Mouse (Mus musculus) erythroblast, embryonic 14.5 days (primary cell): Measurements from ENCODE around the gene Gm26566. TPM values are rescaled to one million over a fixed set of nuclear protein-coding genes. Genes with fewer than 3 reads are reported as not detected.

Experiments used
- H3K27me3 ChIP-seq: 2 replicates; pipeline ENCODE4 v1.6.1; 2012; ENCODE audit warnings: inconsistent platforms; ENCODE audit not compliant: control insufficient read depth
- H3K36me3 ChIP-seq: 2 replicates; pipeline ENCODE4 v1.6.1; 2012; ENCODE audit warnings: mild to moderate bottlenecking, inconsistent platforms; ENCODE audit not compliant: control insufficient read depth
- H3K4me1 ChIP-seq: 2 replicates; pipeline ENCODE4 v1.6.1; 2012; ENCODE audit warnings: inconsistent platforms; ENCODE audit not compliant: control insufficient read depth
- H3K4me3 ChIP-seq: replicated peaks from 2 replicates; pipeline ENCODE3; 2012; ENCODE audit warnings: moderate library complexity, mild to moderate bottlenecking, inconsistent platforms
- H3K9me3 ChIP-seq: 2 replicates; pipeline ENCODE4 v1.6.1; 2012; ENCODE audit warnings: low read length, inconsistent platforms, mixed read lengths; ENCODE audit not compliant: control insufficient read depth
- GATA1 ChIP-seq: IDR thresholded peaks from 2 replicates; pipeline ENCODE4 v1.6.1; 2012; ENCODE audit warnings: low read length, inconsistent platforms, mixed read lengths
- TAL1 ChIP-seq: IDR thresholded peaks from 3 replicates; pipeline ENCODE4 v1.6.1; 2012; ENCODE audit warnings: low read length, inconsistent platforms, mixed read lengths
- polyA plus RNA-seq: library from polyadenylated mRNA; stranded (reverse); fragments of >175 nt; gene quantifications from 2 replicates; pipeline ENCODE4 v1.2.3, GENCODE M21; 2012

Gm26566 gene
- polyA plus RNA-seq, 1 experiment: 0.03 TPM

DNA sequence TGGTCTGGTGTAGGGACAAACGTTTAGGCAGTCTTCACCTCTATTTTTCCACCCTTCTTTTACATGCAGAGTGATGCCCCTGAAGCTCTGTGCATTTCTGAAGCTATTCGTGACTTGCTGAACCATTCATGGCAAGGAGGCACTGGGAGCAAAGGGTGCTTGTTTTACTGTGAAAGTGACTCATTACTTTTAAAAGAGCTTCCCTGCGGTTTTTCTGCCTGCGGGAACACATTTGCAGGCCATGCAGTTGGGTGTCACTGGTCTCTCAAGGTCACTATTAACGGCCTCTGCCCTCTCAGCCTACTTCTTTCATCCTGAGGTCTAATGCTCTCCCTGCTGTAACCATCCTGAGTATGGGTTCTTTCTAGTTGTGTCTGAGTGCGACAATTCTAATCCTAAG, 24.5 kb upstream of the Gm26566 start:
- H3K9me3 ChIP-seq: no peaks in the 10 kb centered on the region
- H3K4me3 ChIP-seq: no peak overlapping the region
- TF ChIP-seq GATA1: no peak
- TF ChIP-seq TAL1: no peak
- H3K4me1 ChIP-seq: no peaks in the 10 kb centered on the region
- H3K36me3 ChIP-seq: no peaks in the 10 kb centered on the region
- peaks cover 3% of the 10 kb centered on the region; the same call in 1 of the 2 replicates for H3K27me3 ChIP-seq

DNA sequence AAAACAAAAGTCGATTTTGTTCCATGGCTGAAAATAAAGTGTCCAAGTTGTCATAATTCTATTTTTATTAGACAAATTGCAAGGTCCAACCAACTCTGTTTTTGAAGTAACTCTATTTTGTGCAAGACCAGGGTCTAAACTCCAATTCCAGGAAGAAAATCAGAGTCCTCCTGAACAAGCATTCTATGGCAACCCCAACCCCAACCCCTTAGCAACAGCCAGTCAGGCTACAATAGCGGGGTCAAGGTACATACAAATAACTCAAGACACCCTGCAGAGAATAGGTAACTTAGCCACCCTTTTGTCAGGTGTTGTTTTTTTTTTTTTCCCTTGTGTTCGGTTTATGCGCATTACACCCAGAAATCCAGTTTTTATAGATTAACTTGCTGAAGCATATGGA, 23.9 kb upstream of the Gm26566 start:
- Histone ChIP-seq H3K4me3 (no peak overlapping the region), H3K27me3 (peaks cover 3% of the 10 kb centered on the region; the same call in 1 of the 2 replicates), H3K4me1 (no peaks in the 10 kb centered on the region), H3K36me3 (no peaks in the 10 kb centered on the region), H3K9me3 (no peaks in the 10 kb centered on the region)
- TF ChIP-seq TAL1 (no peak), GATA1 (no peak)

DNA sequence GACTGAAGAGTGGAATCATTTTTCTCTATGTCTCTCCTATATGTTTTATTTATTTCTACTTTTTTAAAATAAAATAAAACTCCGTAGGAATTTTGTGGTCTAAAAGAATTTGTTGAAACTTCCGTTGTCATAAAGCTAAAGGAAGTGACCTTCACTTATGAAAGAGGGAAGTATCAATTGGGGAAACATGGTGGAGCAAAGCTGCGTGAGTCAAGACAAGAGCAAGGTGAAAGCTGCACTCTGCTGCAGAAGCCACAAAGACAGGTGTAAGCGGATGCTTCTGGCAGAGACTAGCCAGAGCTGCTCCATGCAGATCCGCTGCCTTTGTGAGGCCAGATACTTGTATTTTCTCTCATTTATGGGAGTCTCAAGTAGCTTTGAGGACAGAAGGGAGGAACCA, 22.8 kb upstream of the Gm26566 start:
- H3K27me3 ChIP-seq: peaks cover 3% of the 10 kb centered on the region; the same call in 1 of the 2 replicates
- no peaks in the 10 kb centered on the region for H3K36me3 ChIP-seq
- TF ChIP-seq GATA1 (no peak), TAL1 (no peak)
- no peak overlapping the region for H3K4me3 ChIP-seq
- H3K9me3 ChIP-seq: no peaks in the 10 kb centered on the region
- H3K4me1 ChIP-seq: no peaks in the 10 kb centered on the region

DNA sequence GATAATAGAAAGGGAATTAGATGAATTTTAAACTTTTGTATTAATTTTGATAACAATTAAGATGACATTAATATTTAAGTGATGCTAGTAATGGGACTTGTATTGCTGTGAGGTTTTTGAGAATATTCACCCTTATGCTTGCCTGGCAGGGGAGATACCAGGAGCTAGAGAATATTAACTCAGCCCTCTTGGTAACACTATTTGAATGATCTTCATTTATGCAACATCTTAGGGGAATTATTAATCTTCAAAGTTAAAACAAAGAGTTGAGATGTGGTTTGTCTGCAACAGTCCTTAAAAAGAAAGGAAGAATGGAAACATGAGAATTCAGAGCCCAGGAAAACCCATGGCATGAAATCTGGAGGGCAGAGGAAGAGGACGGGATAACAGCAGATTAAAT, 22.3 kb upstream of the Gm26566 start:
- H3K9me3 ChIP-seq: no peaks in the 10 kb centered on the region
- H3K4me3 ChIP-seq: no peak overlapping the region
- no peak for TF ChIP-seq TAL1
- H3K4me1 ChIP-seq: no peaks in the 10 kb centered on the region
- H3K36me3 ChIP-seq: no peaks in the 10 kb centered on the region
- H3K27me3 ChIP-seq: peaks cover 3% of the 10 kb centered on the region; the same call in 1 of the 2 replicates

DNA sequence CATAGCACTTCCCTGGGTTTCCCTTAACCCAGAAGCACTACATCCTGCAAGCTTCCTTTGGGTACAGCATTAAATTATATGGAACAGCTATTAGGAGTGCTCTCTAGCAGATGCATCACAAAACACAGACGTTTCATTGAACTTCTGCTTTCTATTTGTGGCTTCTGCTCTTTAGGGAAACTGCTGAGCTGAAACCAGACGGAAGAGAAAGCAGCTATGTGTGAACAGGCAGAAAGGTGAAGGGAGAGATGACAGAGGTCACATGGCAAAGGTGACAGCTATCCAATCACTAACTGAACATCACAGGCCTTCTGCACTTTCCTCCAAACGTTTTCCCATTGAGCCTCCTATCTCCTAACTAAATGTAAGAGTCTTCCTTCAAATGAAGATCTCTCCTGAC, 15.7 kb upstream of the Gm26566 start:
- H3K36me3 ChIP-seq: no peaks in the 10 kb centered on the region
- TF ChIP-seq GATA1 (no peak), TAL1 (no peak)

DNA sequence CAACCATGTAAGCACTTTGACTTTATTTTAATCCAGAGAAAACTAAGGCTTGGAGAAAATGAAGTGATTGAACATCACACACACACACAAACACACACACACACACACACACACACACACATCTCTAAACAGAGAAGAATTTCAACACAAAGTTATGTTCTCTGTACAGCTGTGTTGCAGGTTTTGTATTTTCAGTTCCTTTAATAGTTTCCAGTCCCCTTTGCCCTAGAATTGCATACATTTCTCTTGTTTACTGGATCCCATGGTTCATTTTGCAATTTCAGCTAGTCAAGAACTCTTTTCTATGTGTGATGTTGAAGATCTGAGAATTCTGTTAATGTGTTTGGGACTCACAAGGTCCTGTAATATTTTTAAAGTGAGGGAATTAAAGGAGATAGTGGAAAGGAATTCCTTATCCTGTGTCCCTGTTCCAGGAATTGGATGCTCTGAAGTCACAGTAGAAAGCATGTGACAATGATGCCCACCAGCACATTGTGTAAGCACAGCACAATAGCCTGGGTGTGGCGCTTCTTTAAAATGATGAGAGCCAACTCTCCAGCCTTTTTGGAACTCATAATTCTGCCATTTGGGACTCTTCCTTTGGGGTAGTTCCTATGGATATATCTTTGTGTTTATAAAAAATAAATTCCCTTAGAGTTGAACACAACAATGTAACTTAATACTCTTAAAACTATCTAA, 14.3 kb upstream of the Gm26566 start:
- H3K4me1 ChIP-seq: no peaks in the 10 kb centered on the region
- H3K27me3 ChIP-seq: no peaks in the 10 kb centered on the region
- no peak for TF ChIP-seq GATA1
- no peak for TF ChIP-seq TAL1
- no peak overlapping the region for H3K4me3 ChIP-seq
- no peaks in the 10 kb centered on the region for H3K9me3 ChIP-seq
- no peaks in the 10 kb centered on the region for H3K36me3 ChIP-seq

More for the DNA sequence above, 15.7 kb upstream of the Gm26566 start:
- Histone ChIP-seq H3K27me3 (no peaks in the 10 kb centered on the region), H3K4me1 (no peaks in the 10 kb centered on the region), H3K9me3 (no peaks in the 10 kb centered on the region), H3K4me3 (no peak overlapping the region)

DNA sequence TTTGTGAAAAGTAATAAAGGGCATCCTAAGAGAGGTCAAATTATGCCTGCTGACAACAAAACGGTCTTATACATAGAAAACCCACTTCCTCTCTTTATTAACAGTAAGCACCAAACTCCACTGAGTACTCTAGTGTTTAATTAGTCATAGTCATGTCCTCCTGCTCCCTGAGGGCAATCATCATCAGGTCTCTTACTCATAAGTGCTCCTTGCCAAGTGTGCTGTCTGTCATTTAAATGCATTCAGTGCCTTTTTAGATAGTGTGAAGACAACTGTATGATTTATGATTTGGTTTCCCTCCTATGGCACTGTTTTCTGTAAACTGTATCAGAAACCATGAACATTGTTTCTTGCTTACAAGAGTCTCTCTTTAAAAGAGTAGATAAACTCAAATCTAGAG, 7.3 kb upstream of the Gm26566 start:
- H3K36me3 ChIP-seq: peaks cover 30% of the 10 kb centered on the region
- no peaks in the 10 kb centered on the region for H3K27me3 ChIP-seq
- no peaks in the 10 kb centered on the region for H3K9me3 ChIP-seq
- TF ChIP-seq TAL1 (no peak), GATA1 (no peak)
- peaks cover 8% of the 10 kb centered on the region for H3K4me1 ChIP-seq
- H3K4me3 ChIP-seq: no peak overlapping the region

DNA sequence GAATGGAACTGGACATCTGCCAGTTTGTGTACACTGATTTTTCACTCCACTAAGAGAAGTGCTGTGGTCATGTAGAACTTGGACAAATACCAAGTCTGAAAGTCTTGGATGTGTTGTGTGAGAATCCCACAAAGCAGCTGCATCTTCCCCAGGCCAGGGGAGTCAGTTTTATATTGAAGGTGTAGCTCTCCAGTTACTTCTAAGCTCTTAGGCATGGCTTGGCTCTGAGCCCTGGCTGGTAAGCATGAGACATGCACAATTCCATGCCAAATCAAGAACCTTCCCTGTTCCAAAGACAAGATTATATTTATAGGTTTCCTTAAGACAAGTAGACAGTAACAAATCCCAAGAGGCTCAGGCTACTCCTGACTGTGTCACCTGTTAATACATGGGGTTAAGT, 6.5 kb upstream of the Gm26566 start:
- H3K36me3 ChIP-seq: peaks cover 32% of the 10 kb centered on the region
- H3K4me3 ChIP-seq: no peak overlapping the region
- no peaks in the 10 kb centered on the region for H3K9me3 ChIP-seq
- H3K4me1 ChIP-seq: peaks cover 12% of the 10 kb centered on the region
- TF ChIP-seq TAL1: no peak
- no peak for TF ChIP-seq GATA1
- H3K27me3 ChIP-seq: no peaks in the 10 kb centered on the region

DNA sequence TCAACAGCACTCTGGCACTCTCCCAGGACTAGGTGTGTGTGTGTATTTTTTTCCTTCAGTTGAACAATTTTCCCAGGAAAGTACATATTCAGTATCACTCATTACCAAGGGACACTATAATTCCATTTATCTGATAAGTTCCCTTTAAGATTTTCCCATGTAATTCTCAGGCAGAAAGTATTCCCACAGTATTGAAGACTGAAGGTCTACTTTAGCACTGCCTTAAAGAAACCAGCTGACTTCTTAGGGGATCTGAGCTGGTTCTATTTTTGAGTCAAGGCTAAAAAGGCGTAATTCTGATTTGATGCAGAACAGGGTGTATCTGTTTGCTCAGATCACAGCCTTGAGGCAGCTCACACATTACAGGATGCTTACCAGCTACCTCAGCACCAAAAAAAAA, 2.9 kb upstream of the Gm26566 start:
- TF ChIP-seq GATA1 (no peak), TAL1 (no peak)
- no peaks in the 10 kb centered on the region for H3K27me3 ChIP-seq
- H3K36me3 ChIP-seq: peaks cover 41% of the 10 kb centered on the region
- no peaks in the 10 kb centered on the region for H3K9me3 ChIP-seq
- peak overlapping the region; percentile 12 for H3K4me3 ChIP-seq
- H3K4me1 ChIP-seq: peaks cover 36% of the 10 kb centered on the region
